Mouse (Mus musculus) gastrocnemius, postnatal 25 days (tissue): ENCODE data around the gene Sar1a. TPM values are rescaled to one million over a fixed set of nuclear protein-coding genes. Genes with fewer than 3 reads are reported as not detected.

ENCODE experiments used
- DNase-seq: peaks from one replicate; pipeline ENCODE4 v3.0.0; 2022
- total RNA-seq, 2 experiments: library from RNA; stranded (reverse); gene quantifications; 1 replicate in 1 of 2; 2 replicates in 1 of 2; pipeline ENCODE4 v1.2.3; 2021

Gene Sar1a
- total RNA-seq, 2 experiments from 2014 or later: 99.2 to 113 TPM

- no peak for DNase-seq
Observed at GRCm38 (mm10) chr10:61730171-61730570, 50.1 kb downstream of the Sar1a start.

- no peak for DNase-seq
Observed at GRCm38 (mm10) chr10:61734377-61734776, 54.3 kb downstream of the Sar1a start.

GRCm38 (mm10) chr10:61736671-61737078 lies 56.6 kb downstream of the Sar1a start:
- no peak for DNase-seq

- no peak for DNase-seq
Observed at GRCm38 (mm10) chr10:61737537-61737936, 57.4 kb downstream of the Sar1a start.

- no peak for DNase-seq
Observed at GRCm38 (mm10) chr10:61738126-61738525, 58.0 kb downstream of the Sar1a start.

- DNase-seq: no peak
Observed at GRCm38 (mm10) chr10:61741306-61741705, 61.2 kb downstream of the Sar1a start.

GRCm38 (mm10) chr10:61741873-61742272 lies 61.8 kb downstream of the Sar1a start:
- no peak for DNase-seq

- DNase-seq: no peak
Observed at GRCm38 (mm10) chr10:61742336-61742735, 62.2 kb downstream of the Sar1a start.

Other genes starting within 250 kb of the Sar1a start
- gene Eif4ebp2, start 227.6 kb upstream of the Sar1a start, total RNA-seq: 100 to 1,000 TPM in 1 of 2 experiments, 10 to 100 TPM in 1; 94.8 to 112 TPM
- gene Lrrc20, start 204.5 kb upstream of the Sar1a start, total RNA-seq: 100 to 1,000 TPM; 114 to 132 TPM
- not detected for gene Npffr1, start 84.8 kb upstream of the Sar1a start, total RNA-seq
- 10 to 100 TPM; 46.7 to 51.8 TPM for gene Ppa1, start 31.7 kb upstream of the Sar1a start, total RNA-seq
- 10 to 100 TPM; 10.6 to 12.9 TPM for gene Tysnd1, start 15.2 kb downstream of the Sar1a start, total RNA-seq
- 10 to 100 TPM; 13.5 to 19.4 TPM for gene Aifm2, start 35.0 kb downstream of the Sar1a start, total RNA-seq
- under 1 TPM; 0.72 to 0.92 TPM for gene H2afy2, start 103.8 kb downstream of the Sar1a start, total RNA-seq